ENCODE assay signal across 8 mouse cellular contexts in genomic region chr19:5447515-5448353, GRCm38 (mm10). TPM values are rescaled to one million over a fixed set of nuclear protein-coding genes. Genes with fewer than 3 reads are reported as not detected.
DNase-seq lines count a peak whose midpoint lies in the region; ATAC-seq lines count a peak whose summit lies in the region.

Gene Fosl1 (plus strand): TSS chr19:5447547.

- H3K9me3 ChIP-seq in forebrain, embryonic 14.5 days (replicated peaks; ENCODE audit: control insufficient read depth, low read length): no peaks in the 10 kb centered on the region
- no peaks in the 10 kb centered on the region for H3K9me3 ChIP-seq in hindbrain, embryonic 14.5 days (ENCODE audit: control insufficient read depth, low read length)
- no peaks in the 10 kb centered on the region for H3K9me3 ChIP-seq in limb, embryonic 12.5 days
- H3K9me3 ChIP-seq in midbrain, embryonic 12.5 days: no peaks in the 10 kb centered on the region

- H3K27ac ChIP-seq in forebrain, embryonic 14.5 days (ENCODE audit: low read depth, low read length): no peak within 1 kb of the TSS
- no peak within 1 kb of the TSS for H3K27ac ChIP-seq in hindbrain, embryonic 14.5 days
- H3K27ac ChIP-seq in limb, embryonic 12.5 days: no peak within 1 kb of the TSS
- no peak within 1 kb of the TSS for H3K27ac ChIP-seq in midbrain, embryonic 12.5 days (replicated peaks)

- peak; percentile 75 for ATAC-seq in forebrain, embryonic 14.5 days
- peak; percentile 72 for ATAC-seq in hindbrain, embryonic 14.5 days (ENCODE audit: low FRiP score)
- peak; percentile 28; the same call in 1 of the 2 replicates for ATAC-seq in limb, embryonic 12.5 days (ENCODE audit: insufficient number of reproducible peaks, insufficient read depth, low FRiP score, low TSS enrichment, low read depth)
- peak; percentile 49; the same call in 1 of the 2 replicates for ATAC-seq in midbrain, embryonic 12.5 days (ENCODE audit: low FRiP score, low read depth)

- H3K4me1 ChIP-seq in forebrain, embryonic 14.5 days (ENCODE audit: control insufficient read depth, insufficient read depth, low read length): peaks cover 2% of the 10 kb centered on the region; the same call in 1 of the 2 replicates
- H3K4me1 ChIP-seq in hindbrain, embryonic 14.5 days (replicated peaks; ENCODE audit: control insufficient read depth, insufficient read depth, low read length): peaks cover 10% of the 10 kb centered on the region; the same call in 1 of the 2 replicates
- H3K4me1 ChIP-seq in limb, embryonic 12.5 days (replicated peaks): peaks cover 15% of the 10 kb centered on the region
- peaks cover 15% of the 10 kb centered on the region for H3K4me1 ChIP-seq in midbrain, embryonic 12.5 days

- H3K27me3 ChIP-seq in forebrain, embryonic 14.5 days (replicated peaks; ENCODE audit: control insufficient read depth, insufficient read depth, low read length): peaks cover 34% of the 10 kb centered on the region
- H3K27me3 ChIP-seq in hindbrain, embryonic 14.5 days (ENCODE audit: control insufficient read depth, insufficient read depth, low read length): peaks cover 61% of the 10 kb centered on the region
- H3K27me3 ChIP-seq in limb, embryonic 12.5 days: peaks cover 80% of the 10 kb centered on the region
- H3K27me3 ChIP-seq in midbrain, embryonic 12.5 days: peaks cover 84% of the 10 kb centered on the region

- H3K36me3 ChIP-seq in forebrain, embryonic 14.5 days (ENCODE audit: control insufficient read depth, insufficient read depth, low read length): no peaks in the 10 kb centered on the region
- H3K36me3 ChIP-seq in hindbrain, embryonic 14.5 days (replicated peaks; ENCODE audit: control insufficient read depth, insufficient read depth): no peaks in the 10 kb centered on the region; the same call in 1 of the 2 replicates
- H3K36me3 ChIP-seq in limb, embryonic 12.5 days: no peaks in the 10 kb centered on the region
- H3K36me3 ChIP-seq in midbrain, embryonic 12.5 days: no peaks in the 10 kb centered on the region

- peak within 1 kb of the TSS; percentile 94 for H3K4me2 ChIP-seq in forebrain, embryonic 14.5 days (ENCODE audit: low read length)
- H3K4me2 ChIP-seq in hindbrain, embryonic 14.5 days (replicated peaks): peak within 1 kb of the TSS; percentile 86
- peak within 1 kb of the TSS; percentile 97 for H3K4me2 ChIP-seq in limb, embryonic 12.5 days
- H3K4me2 ChIP-seq in midbrain, embryonic 12.5 days (replicated peaks): peak within 1 kb of the TSS; percentile 97

- under 1% methylated on average over 70 of the region's 70 CpGs for WGBS in forebrain, embryonic 14.5 days
- WGBS in hindbrain, embryonic 14.5 days: under 1% methylated on average over 70 of the region's 70 CpGs
- WGBS in limb, embryonic 12.5 days: under 1% methylated on average over 70 of the region's 70 CpGs
- WGBS in midbrain, embryonic 12.5 days: 1% methylated on average over 70 of the region's 70 CpGs

- peak within 1 kb of the TSS; percentile 48 for H3K4me3 ChIP-seq in forebrain, embryonic 14.5 days (ENCODE audit: low read depth, low read length)
- peak within 1 kb of the TSS; percentile 48 for H3K4me3 ChIP-seq in hindbrain, embryonic 14.5 days (replicated peaks; ENCODE audit: low read length)
- peak within 1 kb of the TSS; percentile 55 for H3K4me3 ChIP-seq in limb, embryonic 12.5 days (replicated peaks)
- peak within 1 kb of the TSS; percentile 49 for H3K4me3 ChIP-seq in midbrain, embryonic 12.5 days

- H3K9ac ChIP-seq in forebrain, embryonic 14.5 days (ENCODE audit: low read length): peak within 1 kb of the TSS; percentile 58
- peak within 1 kb of the TSS; percentile 44 for H3K9ac ChIP-seq in hindbrain, embryonic 14.5 days
- peak within 1 kb of the TSS; percentile 51 for H3K9ac ChIP-seq in limb, embryonic 12.5 days (replicated peaks)
- peak within 1 kb of the TSS; percentile 59 for H3K9ac ChIP-seq in midbrain, embryonic 12.5 days (replicated peaks)

- DNase-seq in adrenal gland, adult (ENCODE audit: inconsistent age in 2 of 2, low spot score in 1 of 2): peak; percentile 78 to 91
- no peak for DNase-seq in adrenal gland, adult 8-10 months
- DNase-seq in c-Kit-positive CD71-negative TER-119-negative erythroid progenitor cells, embryonic 14.5 days (ENCODE audit: low read depth): peak; percentile 49
- DNase-seq in forebrain, embryonic 14.5 days (ENCODE audit: low spot score): peak; percentile 67
- DNase-seq in hindbrain, embryonic 14.5 days (ENCODE audit: low spot score): peak; percentile 63
- DNase-seq in spleen, postnatal 14 days (ENCODE audit: low spot score in 2 of 2): peak; percentile 41 to 67

RNA-seq across cellular contexts. Expression of gene Fosl1, which starts in this region (rescaled TPM):
- total RNA-seq in adrenal gland, adult 8-10 months (2022): under 1 TPM in 3 of 4 experiments, not detected in 1; 0.22 to 0.86 (median 0.56) TPM
- polyA plus RNA-seq in forebrain, embryonic 14.5 days (2014; fragmentation: Nextera tagmentation; extraction: Ambion mirVana): not detected in 2 replicates
- not detected in 2 replicates for polyA plus RNA-seq in hindbrain, embryonic 14.5 days (2014; fragmentation: Nextera tagmentation; extraction: Ambion mirVana)
- not detected in 2 replicates for polyA plus RNA-seq in limb, embryonic 12.5 days (2016; fragmentation: Nextera tagmentation; extraction: Ambion mirVana)
- not detected in 2 replicates for polyA plus RNA-seq in midbrain, embryonic 12.5 days (2016; fragmentation: Nextera tagmentation; extraction: Ambion mirVana)

Comparison
In these comparisons a context has a peak if more than half of its experiments do, and no peak if none do; other contexts are left out.
1. Peak in DNase-seq, ATAC-seq, H3K4me3 ChIP-seq, H3K9ac ChIP-seq and H3K4me2 ChIP-seq in forebrain, embryonic 14.5 days; RNA of the gene not detected or under 1 TPM.
2. Peak in DNase-seq, ATAC-seq, H3K4me3 ChIP-seq, H3K9ac ChIP-seq and H3K4me2 ChIP-seq in hindbrain, embryonic 14.5 days; RNA of the gene not detected or under 1 TPM.
3. Peak in ATAC-seq, H3K4me3 ChIP-seq, H3K9ac ChIP-seq and H3K4me2 ChIP-seq in limb, embryonic 12.5 days; RNA of the gene not detected or under 1 TPM.
4. Peak in ATAC-seq, H3K4me3 ChIP-seq, H3K9ac ChIP-seq and H3K4me2 ChIP-seq in midbrain, embryonic 12.5 days; RNA of the gene not detected or under 1 TPM.